ENCODE assay signal across 25 mouse cellular contexts in the genomic region with DNA sequence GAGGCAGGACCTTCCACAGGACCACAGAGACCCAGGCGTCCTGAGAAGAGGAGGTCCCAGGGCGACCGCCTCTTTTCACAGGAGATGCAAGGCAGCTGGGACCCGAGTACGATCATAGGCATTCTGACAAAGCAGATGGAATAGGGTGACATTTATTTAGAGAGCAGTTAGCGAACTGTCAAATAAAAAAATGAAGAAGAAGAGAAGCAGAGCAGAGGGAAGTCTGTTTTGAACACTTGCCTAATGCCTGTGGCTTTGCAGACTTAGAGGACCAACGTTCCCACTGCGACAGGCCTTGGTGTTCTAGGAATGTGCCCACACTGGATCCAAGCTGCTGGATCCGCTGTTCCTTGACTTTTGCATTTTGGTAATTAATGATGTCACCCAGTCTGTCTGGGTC.
DNase-seq lines count a peak whose midpoint lies in the region; ATAC-seq lines count a peak whose summit lies in the region.
"Had no signal": no experiment of that assay in that cellular context is flagged by ENCODE, and none has a peak within 500 bp of the region (broad histone marks: within the 10 kb centered on the region; RNA-seq: fewer than 3 reads in every experiment).

No protein-coding gene starts in this region.

- H3K4me1 ChIP-seq in embryonic facial prominence, embryonic 14.5 days (ENCODE audit: control insufficient read depth, insufficient read depth, low read length): no peaks in the 10 kb centered on the region
- no peaks in the 10 kb centered on the region for H3K4me1 ChIP-seq in embryonic facial prominence, embryonic 10.5 days
- peaks cover 15% of the 10 kb centered on the region for H3K4me1 ChIP-seq in lung, embryonic 15.5 days
- peaks cover 32% of the 10 kb centered on the region; the same call in 1 of the 2 replicates for H3K4me1 ChIP-seq in stomach, embryonic 15.5 days
- H3K4me1 ChIP-seq: hindbrain, embryonic 12.5 days; liver, embryonic 13.5 days; midbrain, embryonic 10.5 days; neural tube, embryonic 15.5 days had no signal

- H3K9me3 ChIP-seq in embryonic facial prominence, embryonic 14.5 days (ENCODE audit: control insufficient read depth, low read length): no peaks in the 10 kb centered on the region
- no peaks in the 10 kb centered on the region for H3K9me3 ChIP-seq in embryonic facial prominence, embryonic 10.5 days
- H3K9me3 ChIP-seq in lung, embryonic 15.5 days: no peaks in the 10 kb centered on the region
- H3K9me3 ChIP-seq in stomach, embryonic 15.5 days: no peaks in the 10 kb centered on the region
- H3K9me3 ChIP-seq: embryonic facial prominence, embryonic 12.5 days; forebrain, embryonic 12.5 days; hindbrain, embryonic 12.5 days; kidney, embryonic 15.5 days; liver, embryonic 13.5 days; midbrain, embryonic 10.5 days; neural tube, embryonic 15.5 days had no signal

- no peak overlapping the region for H3K4me3 ChIP-seq in embryonic facial prominence, embryonic 14.5 days (ENCODE audit: low read depth, low read length)
- H3K4me3 ChIP-seq in embryonic facial prominence, embryonic 10.5 days: no peak overlapping the region
- no peak overlapping the region for H3K4me3 ChIP-seq in lung, embryonic 15.5 days
- no peak overlapping the region for H3K4me3 ChIP-seq in stomach, embryonic 15.5 days (replicated peaks)
- H3K4me3 ChIP-seq: embryonic facial prominence, embryonic 12.5 days; erythroblast, embryonic 14.5 days; forebrain, embryonic 12.5 days; hindbrain, embryonic 12.5 days; kidney, embryonic 15.5 days; left cerebral cortex, adult 2 months; liver, embryonic 13.5 days; midbrain, embryonic 10.5 days; neural tube, embryonic 15.5 days had no signal

- WGBS in embryonic facial prominence, embryonic 14.5 days: 68% methylated on average over 9 of the region's 9 CpGs
- 82% methylated on average over 9 of the region's 9 CpGs for WGBS in embryonic facial prominence, embryonic 10.5 days
- WGBS in lung, embryonic 15.5 days: 34% methylated on average over 9 of the region's 9 CpGs
- WGBS in stomach, embryonic 15.5 days: 36% methylated on average over 9 of the region's 9 CpGs

- H3K27ac ChIP-seq in embryonic facial prominence, embryonic 14.5 days (replicated peaks; ENCODE audit: low read depth, low read length): no peak overlapping the region
- H3K27ac ChIP-seq in embryonic facial prominence, embryonic 10.5 days (replicated peaks): no peak overlapping the region
- no peak overlapping the region for H3K27ac ChIP-seq in lung, embryonic 15.5 days
- peak overlapping the region; percentile 26 for H3K27ac ChIP-seq in stomach, embryonic 15.5 days
- H3K27ac ChIP-seq: embryonic facial prominence, embryonic 12.5 days; forebrain, embryonic 12.5 days; hindbrain, embryonic 12.5 days; kidney, embryonic 15.5 days; left cerebral cortex, adult 2 months; liver, embryonic 13.5 days; macrophage; midbrain, embryonic 10.5 days; neural tube, embryonic 15.5 days had no signal

- H3K4me2 ChIP-seq in embryonic facial prominence, embryonic 14.5 days (ENCODE audit: low read depth, low read length): no peak overlapping the region
- H3K4me2 ChIP-seq in lung, embryonic 15.5 days: no peak overlapping the region
- H3K4me2 ChIP-seq in stomach, embryonic 15.5 days: no peak overlapping the region
- H3K4me2 ChIP-seq: embryonic facial prominence, embryonic 12.5 days; forebrain, embryonic 12.5 days; heart, embryonic 11.5 days; hindbrain, embryonic 12.5 days; kidney, embryonic 15.5 days; liver, embryonic 13.5 days; neural tube, embryonic 15.5 days had no signal

- peak; percentile 31 for DNase-seq in embryonic facial prominence, embryonic 14.5 days (ENCODE audit: low spot score)
- no peak for DNase-seq in embryonic facial prominence, embryonic 10.5 days (ENCODE audit: low spot score)
- DNase-seq in kidney, postnatal 10 days: peak; percentile 33
- DNase-seq in kidney, adult 9 months: no peak
- no peak for DNase-seq in lung, postnatal 14 days
- no peak for DNase-seq in urinary bladder, postnatal 4 days (ENCODE audit: low spot score in 2 of 2)
- DNase-seq: adrenal gland, postnatal 10 days; cerebellum, adult 18-20 months; cerebellum, postnatal 14 days; gastrocnemius, postnatal 14 days; heart, adult 11 months; liver, embryonic 13.5 days; thymus, postnatal 25 days had no signal

- H3K36me3 ChIP-seq in embryonic facial prominence, embryonic 14.5 days (ENCODE audit: control insufficient read depth, insufficient read depth, low read length): no peaks in the 10 kb centered on the region
- no peaks in the 10 kb centered on the region for H3K36me3 ChIP-seq in embryonic facial prominence, embryonic 10.5 days (replicated peaks)
- no peaks in the 10 kb centered on the region for H3K36me3 ChIP-seq in lung, embryonic 15.5 days
- no peaks in the 10 kb centered on the region for H3K36me3 ChIP-seq in stomach, embryonic 15.5 days
- H3K36me3 ChIP-seq: embryonic facial prominence, embryonic 12.5 days; forebrain, embryonic 12.5 days; hindbrain, embryonic 12.5 days; kidney, embryonic 15.5 days; liver, embryonic 13.5 days; midbrain, embryonic 10.5 days; neural tube, embryonic 15.5 days had no signal

- H3K27me3 ChIP-seq in embryonic facial prominence, embryonic 14.5 days (replicated peaks; ENCODE audit: control insufficient read depth, insufficient read depth, low read length): no peaks in the 10 kb centered on the region
- no peaks in the 10 kb centered on the region for H3K27me3 ChIP-seq in embryonic facial prominence, embryonic 10.5 days (replicated peaks; ENCODE audit: low read depth, poor library complexity, severe bottlenecking)
- H3K27me3 ChIP-seq in lung, embryonic 15.5 days: no peaks in the 10 kb centered on the region
- H3K27me3 ChIP-seq in stomach, embryonic 15.5 days (replicated peaks): no peaks in the 10 kb centered on the region
- H3K27me3 ChIP-seq: embryonic facial prominence, embryonic 12.5 days; forebrain, embryonic 12.5 days; hindbrain, embryonic 12.5 days; kidney, embryonic 15.5 days; liver, embryonic 13.5 days; neural tube, embryonic 15.5 days had no signal

- H3K9ac ChIP-seq in embryonic facial prominence, embryonic 14.5 days (ENCODE audit: low read depth, low read length): no peak overlapping the region
- H3K9ac ChIP-seq in lung, embryonic 15.5 days: no peak overlapping the region
- no peak overlapping the region for H3K9ac ChIP-seq in stomach, embryonic 15.5 days
- H3K9ac ChIP-seq: embryonic facial prominence, embryonic 12.5 days; forebrain, embryonic 12.5 days; hindbrain, embryonic 12.5 days; kidney, embryonic 15.5 days; liver, embryonic 13.5 days; neural tube, embryonic 15.5 days had no signal

- no peak for ATAC-seq in embryonic facial prominence, embryonic 14.5 days (ENCODE audit: low read depth)
- 0 out of 2 replicates have a peak, but pooled peaks have one; percentile 50 for ATAC-seq in lung, embryonic 15.5 days (ENCODE audit: borderline replicate concordance, extremely low read depth, low FRiP score, low TSS enrichment)
- ATAC-seq in stomach, embryonic 15.5 days (ENCODE audit: insufficient read depth, low FRiP score, low read depth): no peak; the same call in 1 of the 2 replicates

Comparison
In these comparisons a context has a peak if more than half of its experiments do, and no peak if none do; other contexts are left out.
1. DNase-seq: peak in embryonic facial prominence, embryonic 14.5 days (single experiment) and kidney, postnatal 10 days (single experiment); none in embryonic facial prominence, embryonic 10.5 days (single experiment), kidney, adult 9 months (single experiment), lung, postnatal 14 days (single experiment) and urinary bladder, postnatal 4 days (0 of 2).